Mouse (Mus musculus) kidney, adult 2 months (tissue): ENCODE data around the gene 2310046K23Rik.

ENCODE experiments used
- CTCF ChIP-seq: fragments of 200-500 bp; conservative IDR thresholded peaks from 2 replicates; pipeline ENCODE4 v1.5.1; 2011; ENCODE audit warnings: low read depth, mild to moderate bottlenecking, control low read depth, low read length, moderate library complexity, mixed read lengths; ENCODE audit not compliant: insufficient read depth, insufficient read length
- POLR2A ChIP-seq: fragments of 200-500 bp; IDR thresholded peaks from one replicate; pipeline ENCODE4 v1.6.1; 2011; ENCODE audit warnings: low read depth, low read length, control low read depth

GRCm38 (mm10) chr3:92565418-92565817 lies 31.1 kb upstream of the 2310046K23Rik start:
- no peak for TF ChIP-seq POLR2A
- 0 out of 2 replicates have a peak, but pooled peaks have one; percentile 12 for TF ChIP-seq CTCF
